19 mouse cellular contexts compared by ENCODE assay signal in genomic region chr13:94514992-94515391, GRCm38 (mm10).
DNase-seq lines count a peak whose midpoint lies in the region; ATAC-seq lines count a peak whose summit lies in the region.
"Had no signal": no experiment of that assay in that cellular context is flagged by ENCODE, and none has a peak within 500 bp of the region (broad histone marks: within the 10 kb centered on the region; RNA-seq: fewer than 3 reads in every experiment).

No protein-coding gene starts in this region.

- no peak overlapping the region for H3K9ac ChIP-seq in liver, embryonic 11.5 days (ENCODE audit: low read depth, low read length)
- H3K9ac ChIP-seq in liver, embryonic 15.5 days: no peak overlapping the region
- no peak overlapping the region for H3K9ac ChIP-seq in forebrain, embryonic 13.5 days
- H3K9ac ChIP-seq: embryonic facial prominence, embryonic 13.5 days; heart, embryonic 15.5 days; hindbrain, embryonic 14.5 days had no signal

- no peak for DNase-seq in heart, embryonic 10.5 days (ENCODE audit: low spot score)
- DNase-seq in heart, adult 8-10 months (ENCODE audit: low spot score): no peak
- peak; percentile 7 for DNase-seq in 3T3-L1 (ENCODE audit: low read depth, low spot score)
- DNase-seq in liver, embryonic 11.5 days (ENCODE audit: low spot score): no peak
- no peak for DNase-seq in left cerebral cortex, postnatal 25 days (ENCODE audit: low spot score in 2 of 2)
- DNase-seq in adrenal gland, adult (ENCODE audit: inconsistent age in 2 of 2, low spot score in 1 of 2): no peak
- DNase-seq: adrenal gland, adult 8-10 months; adrenal gland, postnatal 36 days; cerebellum, adult 8-10 months; cerebellum, postnatal 25 days; gastrocnemius, adult 2 months; gastrocnemius, postnatal 25 days had no signal

- intact Hi-C loops in left cerebral cortex, postnatal 25 days (cut with DNase I): no loop called here

- H3K9me3 ChIP-seq in heart, embryonic 10.5 days: no peaks in the 10 kb centered on the region
- no peaks in the 10 kb centered on the region for H3K9me3 ChIP-seq in liver, embryonic 11.5 days (ENCODE audit: control insufficient read depth, low read length)
- H3K9me3 ChIP-seq in liver, embryonic 15.5 days (replicated peaks): no peaks in the 10 kb centered on the region
- H3K9me3 ChIP-seq in forebrain, embryonic 13.5 days (replicated peaks): no peaks in the 10 kb centered on the region
- H3K9me3 ChIP-seq: embryonic facial prominence, embryonic 13.5 days; heart, embryonic 15.5 days; hindbrain, embryonic 10.5 days had no signal

- peaks cover 55% of the 10 kb centered on the region for H3K4me1 ChIP-seq in heart, embryonic 10.5 days
- H3K4me1 ChIP-seq in liver, embryonic 11.5 days (replicated peaks; ENCODE audit: control insufficient read depth, insufficient read depth, low read length): peaks cover 29% of the 10 kb centered on the region
- H3K4me1 ChIP-seq in liver, embryonic 15.5 days (replicated peaks): peaks cover 31% of the 10 kb centered on the region
- H3K4me1 ChIP-seq in forebrain, embryonic 13.5 days: peaks cover 3% of the 10 kb centered on the region
- H3K4me1 ChIP-seq: embryonic facial prominence, embryonic 13.5 days had no signal

- no peaks in the 10 kb centered on the region for H3K27me3 ChIP-seq in heart, embryonic 10.5 days (ENCODE audit: insufficient read depth, poor library complexity, severe bottlenecking)
- H3K27me3 ChIP-seq in liver, embryonic 11.5 days (replicated peaks; ENCODE audit: control insufficient read depth, insufficient read depth, low read length): no peaks in the 10 kb centered on the region
- H3K27me3 ChIP-seq in liver, embryonic 15.5 days: no peaks in the 10 kb centered on the region
- no peaks in the 10 kb centered on the region for H3K27me3 ChIP-seq in forebrain, embryonic 13.5 days
- H3K27me3 ChIP-seq: embryonic facial prominence, embryonic 13.5 days; heart, embryonic 15.5 days had no signal

- peak; percentile 75 for ATAC-seq in liver, embryonic 11.5 days (replicated peaks; ENCODE audit: low FRiP score)
- ATAC-seq in liver, embryonic 15.5 days (ENCODE audit: insufficient read depth): peak; percentile 63; the same call in 1 of the 2 replicates
- no peak for ATAC-seq in forebrain, embryonic 13.5 days
- ATAC-seq: forebrain, embryonic 14.5 days had no signal

- H3K36me3 ChIP-seq in heart, embryonic 10.5 days: no peaks in the 10 kb centered on the region
- H3K36me3 ChIP-seq in liver, embryonic 11.5 days (ENCODE audit: control insufficient read depth, insufficient read depth, low read length): peaks cover 2% of the 10 kb centered on the region; the same call in 1 of the 2 replicates
- no peaks in the 10 kb centered on the region for H3K36me3 ChIP-seq in liver, embryonic 15.5 days (replicated peaks)
- peaks cover 8% of the 10 kb centered on the region; the same call in 1 of the 2 replicates for H3K36me3 ChIP-seq in forebrain, embryonic 13.5 days (ENCODE audit: poor library complexity, severe bottlenecking)
- H3K36me3 ChIP-seq: hindbrain, embryonic 10.5 days had no signal

- no peak overlapping the region for H3K4me2 ChIP-seq in liver, embryonic 11.5 days
- no peak overlapping the region for H3K4me2 ChIP-seq in liver, embryonic 15.5 days
- no peak overlapping the region for H3K4me2 ChIP-seq in forebrain, embryonic 13.5 days
- H3K4me2 ChIP-seq: embryonic facial prominence, embryonic 13.5 days; heart, embryonic 15.5 days; hindbrain, embryonic 14.5 days had no signal

- H3K4me3 ChIP-seq in heart, embryonic 10.5 days: no peak overlapping the region
- H3K4me3 ChIP-seq in liver, embryonic 11.5 days (ENCODE audit: low read depth, low read length): no peak overlapping the region
- no peak overlapping the region for H3K4me3 ChIP-seq in liver, embryonic 15.5 days (replicated peaks)
- no peak overlapping the region for H3K4me3 ChIP-seq in forebrain, embryonic 13.5 days
- H3K4me3 ChIP-seq: embryonic facial prominence, embryonic 13.5 days; gastrocnemius, adult 2 months; heart, embryonic 15.5 days; hindbrain, embryonic 10.5 days had no signal

- peak overlapping the region; percentile 67 for H3K27ac ChIP-seq in heart, embryonic 10.5 days
- H3K27ac ChIP-seq in liver, embryonic 11.5 days (ENCODE audit: low read depth, low read length): no peak overlapping the region
- no peak overlapping the region for H3K27ac ChIP-seq in liver, embryonic 15.5 days (replicated peaks)
- H3K27ac ChIP-seq in forebrain, embryonic 13.5 days: no peak overlapping the region
- H3K27ac ChIP-seq: embryonic facial prominence, embryonic 13.5 days; gastrocnemius, adult 2 months; heart, embryonic 15.5 days; hindbrain, embryonic 10.5 days; hindbrain, embryonic 14.5 days had no signal
